Mouse (Mus musculus): ENCODE measurements around the gene Gm26938. TPM values are rescaled to one million over a fixed set of nuclear protein-coding genes. Genes with fewer than 3 reads are reported as not detected.
A peak's percentile ranks its signal among the peaks of the same experiment; 100 is the strongest.

The Gm26938 gene
- 1.5 TPM in 1 of 2 replicates, not detected in the other for polyA plus RNA-seq (2014; fragmentation: Nextera tagmentation; extraction: Ambion mirVana)

GRCm38 (mm10) chr5:139826357-139827055 is at the start of gene Gm26938, which contains the start of gene Psmg3:
TSS of gene Gm26938 (minus strand) at chr5:139826407.
TSS of gene Psmg3 (minus strand) at chr5:139826885.
- H3K27me3 ChIP-seq (ENCODE audit: control insufficient read depth, insufficient read depth, low read length), result no peaks in the 10 kb centered on the region
- H3K36me3 ChIP-seq (replicated peaks; ENCODE audit: control insufficient read depth, insufficient read depth, low read depth, low read length), result no peaks in the 10 kb centered on the region
- no peaks in the 10 kb centered on the region for H3K9me3 ChIP-seq (replicated peaks; ENCODE audit: control insufficient read depth, low read length)
- H3K4me1 ChIP-seq (ENCODE audit: control insufficient read depth, insufficient read depth, low read length), result no peaks in the 10 kb centered on the region; the same call in 1 of the 2 replicates
- peak within 1 kb of the TSS; percentile 86 for H3K4me2 ChIP-seq (ENCODE audit: low read depth, low read length)
- peak; percentile 68 for ATAC-seq (replicated peaks; ENCODE audit: insufficient number of reproducible peaks, low FRiP score, low TSS enrichment, low read depth)
- peak within 1 kb of the TSS; percentile 74 for H3K4me3 ChIP-seq (ENCODE audit: low read depth, low read length)
- peak within 1 kb of the TSS; percentile 85 for H3K9ac ChIP-seq (replicated peaks; ENCODE audit: low read length)
- WGBS, result under 1% methylated on average over 43 of the region's 43 CpGs
- H3K27ac ChIP-seq (replicated peaks; ENCODE audit: low read depth, low read length), result peak within 1 kb of the TSS; percentile 28
- peak; percentile 90 for DNase-seq (ENCODE audit: low spot score)

- Histone ChIP-seq H3K36me3 (replicated peaks; ENCODE audit: control insufficient read depth, insufficient read depth, low read depth, low read length) (no peaks in the 10 kb centered on the region), H3K27ac (replicated peaks; ENCODE audit: low read depth, low read length) (no peak overlapping the region), H3K9me3 (replicated peaks; ENCODE audit: control insufficient read depth, low read length) (no peaks in the 10 kb centered on the region), H3K4me1 (ENCODE audit: control insufficient read depth, insufficient read depth, low read length) (no peaks in the 10 kb centered on the region), H3K9ac (replicated peaks; ENCODE audit: low read length) (no peak overlapping the region), H3K4me3 (ENCODE audit: low read depth, low read length) (no peak overlapping the region), H3K27me3 (ENCODE audit: control insufficient read depth, insufficient read depth, low read length) (no peaks in the 10 kb centered on the region), H3K4me2 (ENCODE audit: low read depth, low read length) (no peak overlapping the region)
- 92% methylated on average over 1 of the region's 1 CpGs for WGBS
- no peak for DNase-seq (ENCODE audit: low spot score)
- no peak for ATAC-seq (replicated peaks; ENCODE audit: insufficient number of reproducible peaks, low FRiP score, low TSS enrichment, low read depth)
These were observed 45.3 kb upstream of the Gm26938 start for GRCm38 (mm10) chr5:139871526-139871925.

GRCm38 (mm10) chr5:139870886-139871285 is 44.7 kb upstream of the Gm26938 start:
- 21% methylated on average over 4 of the region's 4 CpGs for WGBS
- no peak for DNase-seq (ENCODE audit: low spot score)

GRCm38 (mm10) chr5:139862759-139863158 is 36.6 kb upstream of the Gm26938 start:
- H3K27me3 ChIP-seq (ENCODE audit: control insufficient read depth, insufficient read depth, low read length), result no peaks in the 10 kb centered on the region
- no peaks in the 10 kb centered on the region for H3K9me3 ChIP-seq (replicated peaks; ENCODE audit: control insufficient read depth, low read length)
- H3K4me3 ChIP-seq (ENCODE audit: low read depth, low read length), result no peak overlapping the region
- no peak for DNase-seq (ENCODE audit: low spot score)
- H3K4me1 ChIP-seq (ENCODE audit: control insufficient read depth, insufficient read depth, low read length), result no peaks in the 10 kb centered on the region
- H3K9ac ChIP-seq (replicated peaks; ENCODE audit: low read length), result no peak overlapping the region
- no peak overlapping the region for H3K4me2 ChIP-seq (ENCODE audit: low read depth, low read length)
- 73% methylated on average over 4 of the region's 4 CpGs for WGBS
- H3K27ac ChIP-seq (replicated peaks; ENCODE audit: low read depth, low read length), result no peak overlapping the region
- no peaks in the 10 kb centered on the region for H3K36me3 ChIP-seq (replicated peaks; ENCODE audit: control insufficient read depth, insufficient read depth, low read depth, low read length)
- ATAC-seq (replicated peaks; ENCODE audit: insufficient number of reproducible peaks, low FRiP score, low TSS enrichment, low read depth), result no peak

More at GRCm38 (mm10) chr5:139870886-139871285, 44.7 kb upstream of the Gm26938 start:
- Histone ChIP-seq H3K9ac (replicated peaks; ENCODE audit: low read length) (no peak overlapping the region), H3K27ac (replicated peaks; ENCODE audit: low read depth, low read length) (no peak overlapping the region), H3K4me2 (ENCODE audit: low read depth, low read length) (no peak overlapping the region), H3K36me3 (replicated peaks; ENCODE audit: control insufficient read depth, insufficient read depth, low read depth, low read length) (no peaks in the 10 kb centered on the region), H3K4me3 (ENCODE audit: low read depth, low read length) (no peak overlapping the region), H3K9me3 (replicated peaks; ENCODE audit: control insufficient read depth, low read length) (no peaks in the 10 kb centered on the region), H3K27me3 (ENCODE audit: control insufficient read depth, insufficient read depth, low read length) (no peaks in the 10 kb centered on the region), H3K4me1 (ENCODE audit: control insufficient read depth, insufficient read depth, low read length) (no peaks in the 10 kb centered on the region)
- no peak for ATAC-seq (replicated peaks; ENCODE audit: insufficient number of reproducible peaks, low FRiP score, low TSS enrichment, low read depth)

GRCm38 (mm10) chr5:139860328-139861104 is 34.3 kb upstream of the Gm26938 start:
- Histone ChIP-seq H3K36me3 (replicated peaks; ENCODE audit: control insufficient read depth, insufficient read depth, low read depth, low read length) (no peaks in the 10 kb centered on the region), H3K4me1 (ENCODE audit: control insufficient read depth, insufficient read depth, low read length) (no peaks in the 10 kb centered on the region), H3K4me2 (ENCODE audit: low read depth, low read length) (no peak overlapping the region), H3K27ac (replicated peaks; ENCODE audit: low read depth, low read length) (no peak overlapping the region), H3K4me3 (ENCODE audit: low read depth, low read length) (no peak overlapping the region), H3K27me3 (ENCODE audit: control insufficient read depth, insufficient read depth, low read length) (no peaks in the 10 kb centered on the region), H3K9me3 (replicated peaks; ENCODE audit: control insufficient read depth, low read length) (no peaks in the 10 kb centered on the region), H3K9ac (replicated peaks; ENCODE audit: low read length) (no peak overlapping the region)
- DNase-seq (ENCODE audit: low spot score) (no peak), ATAC-seq (replicated peaks; ENCODE audit: insufficient number of reproducible peaks, low FRiP score, low TSS enrichment, low read depth) (peak; percentile 72)
- WGBS, result 25% methylated on average over 15 of the region's 15 CpGs

GRCm38 (mm10) chr5:139849626-139850320 is 23.6 kb upstream of the Gm26938 start:
- ATAC-seq (replicated peaks; ENCODE audit: insufficient number of reproducible peaks, low FRiP score, low TSS enrichment, low read depth) (no peak), DNase-seq (ENCODE audit: low spot score) (no peak)
- H3K4me1 ChIP-seq (ENCODE audit: control insufficient read depth, insufficient read depth, low read length), result no peaks in the 10 kb centered on the region
- H3K9me3 ChIP-seq (replicated peaks; ENCODE audit: control insufficient read depth, low read length), result no peaks in the 10 kb centered on the region
- H3K27ac ChIP-seq (replicated peaks; ENCODE audit: low read depth, low read length), result no peak overlapping the region
- no peak overlapping the region for H3K9ac ChIP-seq (replicated peaks; ENCODE audit: low read length)
- no peak overlapping the region for H3K4me2 ChIP-seq (ENCODE audit: low read depth, low read length)
- H3K36me3 ChIP-seq (replicated peaks; ENCODE audit: control insufficient read depth, insufficient read depth, low read depth, low read length), result no peaks in the 10 kb centered on the region
- no peaks in the 10 kb centered on the region for H3K27me3 ChIP-seq (ENCODE audit: control insufficient read depth, insufficient read depth, low read length)
- WGBS, result 80% methylated on average over 12 of the region's 12 CpGs
- no peak overlapping the region for H3K4me3 ChIP-seq (ENCODE audit: low read depth, low read length)

GRCm38 (mm10) chr5:139839142-139839541 is 12.9 kb upstream of the Gm26938 start:
- H3K4me2 ChIP-seq (ENCODE audit: low read depth, low read length), result no peak overlapping the region
- DNase-seq (ENCODE audit: low spot score) (no peak), ATAC-seq (replicated peaks; ENCODE audit: insufficient number of reproducible peaks, low FRiP score, low TSS enrichment, low read depth) (no peak)
- no peaks in the 10 kb centered on the region for H3K9me3 ChIP-seq (replicated peaks; ENCODE audit: control insufficient read depth, low read length)
- H3K36me3 ChIP-seq (replicated peaks; ENCODE audit: control insufficient read depth, insufficient read depth, low read depth, low read length), result no peaks in the 10 kb centered on the region
- no peaks in the 10 kb centered on the region for H3K27me3 ChIP-seq (ENCODE audit: control insufficient read depth, insufficient read depth, low read length)
- H3K27ac ChIP-seq (replicated peaks; ENCODE audit: low read depth, low read length), result no peak overlapping the region
- no peak overlapping the region for H3K9ac ChIP-seq (replicated peaks; ENCODE audit: low read length)
- no peak overlapping the region for H3K4me3 ChIP-seq (ENCODE audit: low read depth, low read length)
- H3K4me1 ChIP-seq (ENCODE audit: control insufficient read depth, insufficient read depth, low read length), result no peaks in the 10 kb centered on the region
- 18% methylated on average over 3 of the region's 3 CpGs for WGBS

Measured in embryonic facial prominence, embryonic 11.5 days (tissue).